Mouse (Mus musculus): ENCODE results near the gene Plk3. TPM values are rescaled to one million over a fixed set of nuclear protein-coding genes. Genes with fewer than 3 reads are reported as not detected.
A peak's percentile ranks its signal among the peaks of the same experiment; 100 is the strongest.

The Plk3 gene
- polyA plus RNA-seq, 1 experiment from 2014 or later, result 2.2 TPM

DNA sequence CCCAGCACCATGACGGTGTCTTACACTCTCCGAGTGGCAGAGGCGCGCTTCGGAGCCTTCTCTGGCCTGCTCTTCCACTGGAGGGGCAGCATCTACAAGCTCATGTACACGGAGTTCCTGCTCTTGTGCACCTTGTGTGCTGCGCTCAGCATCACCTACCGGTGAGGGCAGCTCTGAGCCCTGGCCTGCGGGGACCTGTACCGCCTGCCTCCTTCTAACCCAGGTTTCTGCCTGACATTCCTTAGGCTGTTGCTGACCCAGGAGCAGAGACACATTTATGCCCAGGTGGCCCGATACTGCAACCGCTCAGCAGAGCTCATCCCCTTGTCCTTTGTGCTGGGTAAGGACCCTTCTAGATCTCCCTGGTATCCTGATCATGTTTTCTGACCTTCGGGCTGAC lies 11.5 kb upstream of the Plk3 start:
- Histone ChIP-seq H3K27ac (ENCODE audit: low read length) (no peak overlapping the region), H3K36me3 (ENCODE audit: control insufficient read depth, insufficient read depth) (peaks cover 5% of the 10 kb centered on the region), H3K4me3 (ENCODE audit: low read length) (no peak overlapping the region), H3K9me3 (replicated peaks; ENCODE audit: control insufficient read depth, low read length) (no peaks in the 10 kb centered on the region), H3K4me1 (ENCODE audit: control insufficient read depth, insufficient read depth, low read length) (no peaks in the 10 kb centered on the region), H3K4me2 (ENCODE audit: low read depth, low read length) (no peak overlapping the region), H3K27me3 (ENCODE audit: control insufficient read depth, insufficient read depth, low read length) (no peaks in the 10 kb centered on the region), H3K9ac (ENCODE audit: low read length) (no peak overlapping the region)
- ATAC-seq (replicated peaks; ENCODE audit: extremely low read depth, insufficient read depth, low FRiP score), result no peak
- 90% methylated on average over 13 of the region's 13 CpGs for WGBS

GRCm38 (mm10) chr4:117143023-117143422 lies 9.3 kb upstream of the Plk3 start:
- Histone ChIP-seq H3K4me1 (ENCODE audit: control insufficient read depth, insufficient read depth, low read length) (no peaks in the 10 kb centered on the region), H3K9me3 (replicated peaks; ENCODE audit: control insufficient read depth, low read length) (no peaks in the 10 kb centered on the region), H3K36me3 (ENCODE audit: control insufficient read depth, insufficient read depth) (no peaks in the 10 kb centered on the region), H3K27ac (ENCODE audit: low read length) (no peak overlapping the region), H3K27me3 (ENCODE audit: control insufficient read depth, insufficient read depth, low read length) (no peaks in the 10 kb centered on the region), H3K4me3 (ENCODE audit: low read length) (no peak overlapping the region), H3K4me2 (ENCODE audit: low read depth, low read length) (no peak overlapping the region), H3K9ac (ENCODE audit: low read length) (no peak overlapping the region; the same call in 1 of the 2 replicates)
- ATAC-seq (replicated peaks; ENCODE audit: extremely low read depth, insufficient read depth, low FRiP score), result no peak
- 43% methylated on average over 7 of the region's 7 CpGs for WGBS

DNA sequence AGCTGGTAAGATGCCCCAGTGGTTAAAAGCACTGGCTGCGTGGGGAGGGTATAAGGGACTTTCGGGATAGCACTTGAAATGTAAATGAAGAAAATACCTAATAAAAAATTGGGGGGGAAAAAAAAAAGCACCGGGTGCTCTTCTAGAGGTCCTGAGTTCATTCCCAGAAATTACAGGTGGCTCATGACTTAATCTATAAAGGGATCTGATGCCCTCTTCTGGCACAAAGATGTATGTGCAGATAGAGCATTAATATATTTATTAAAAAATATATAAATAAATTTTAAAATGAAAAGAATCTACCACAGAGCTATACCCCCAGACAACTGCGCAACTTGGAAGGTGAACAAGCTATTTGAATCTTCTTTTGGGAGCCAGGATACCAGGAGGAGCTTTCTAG lies 6.8 kb upstream of the Plk3 start:
- ATAC-seq (replicated peaks; ENCODE audit: extremely low read depth, insufficient read depth, low FRiP score), result no peak
- no peak overlapping the region for H3K27ac ChIP-seq (ENCODE audit: low read length)
- no peak overlapping the region for H3K4me3 ChIP-seq (ENCODE audit: low read length)
- no peak overlapping the region for H3K4me2 ChIP-seq (ENCODE audit: low read depth, low read length)
- WGBS, result 38% methylated on average over 4 of the region's 4 CpGs
- H3K9me3 ChIP-seq (replicated peaks; ENCODE audit: control insufficient read depth, low read length), result no peaks in the 10 kb centered on the region
- H3K36me3 ChIP-seq (ENCODE audit: control insufficient read depth, insufficient read depth), result no peaks in the 10 kb centered on the region
- H3K27me3 ChIP-seq (ENCODE audit: control insufficient read depth, insufficient read depth, low read length), result no peaks in the 10 kb centered on the region
- H3K4me1 ChIP-seq (ENCODE audit: control insufficient read depth, insufficient read depth, low read length), result no peaks in the 10 kb centered on the region
- H3K9ac ChIP-seq (ENCODE audit: low read length), result no peak overlapping the region

DNA sequence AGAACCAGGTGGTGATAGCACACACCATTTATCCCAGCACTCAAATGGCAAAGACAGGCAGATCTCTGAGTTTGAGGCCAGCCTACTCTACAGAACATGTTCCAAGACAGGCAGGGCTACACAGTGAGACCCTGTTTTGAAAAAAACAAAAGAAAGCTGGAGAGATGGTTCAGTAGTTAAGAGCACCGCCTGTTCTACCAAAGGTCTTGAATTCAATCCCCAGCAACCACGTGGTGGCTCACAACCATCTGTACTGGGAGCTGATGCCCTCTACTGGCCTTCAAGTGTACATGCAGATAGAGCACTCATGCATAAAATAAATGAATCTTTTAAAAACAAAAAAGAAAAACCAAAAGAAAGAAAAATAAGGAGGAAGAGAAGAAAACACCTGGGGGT lies 5.5 kb upstream of the Plk3 start:
- Histone ChIP-seq H3K27me3 (ENCODE audit: control insufficient read depth, insufficient read depth, low read length) (no peaks in the 10 kb centered on the region), H3K9ac (ENCODE audit: low read length) (no peak overlapping the region), H3K27ac (ENCODE audit: low read length) (no peak overlapping the region), H3K4me1 (ENCODE audit: control insufficient read depth, insufficient read depth, low read length) (peaks cover 2% of the 10 kb centered on the region), H3K4me3 (ENCODE audit: low read length) (no peak overlapping the region), H3K9me3 (replicated peaks; ENCODE audit: control insufficient read depth, low read length) (no peaks in the 10 kb centered on the region), H3K36me3 (ENCODE audit: control insufficient read depth, insufficient read depth) (no peaks in the 10 kb centered on the region), H3K4me2 (ENCODE audit: low read depth, low read length) (no peak overlapping the region)
- ATAC-seq (replicated peaks; ENCODE audit: extremely low read depth, insufficient read depth, low FRiP score), result no peak
- WGBS, result 4% methylated on average over 2 of the region's 2 CpGs

DNA sequence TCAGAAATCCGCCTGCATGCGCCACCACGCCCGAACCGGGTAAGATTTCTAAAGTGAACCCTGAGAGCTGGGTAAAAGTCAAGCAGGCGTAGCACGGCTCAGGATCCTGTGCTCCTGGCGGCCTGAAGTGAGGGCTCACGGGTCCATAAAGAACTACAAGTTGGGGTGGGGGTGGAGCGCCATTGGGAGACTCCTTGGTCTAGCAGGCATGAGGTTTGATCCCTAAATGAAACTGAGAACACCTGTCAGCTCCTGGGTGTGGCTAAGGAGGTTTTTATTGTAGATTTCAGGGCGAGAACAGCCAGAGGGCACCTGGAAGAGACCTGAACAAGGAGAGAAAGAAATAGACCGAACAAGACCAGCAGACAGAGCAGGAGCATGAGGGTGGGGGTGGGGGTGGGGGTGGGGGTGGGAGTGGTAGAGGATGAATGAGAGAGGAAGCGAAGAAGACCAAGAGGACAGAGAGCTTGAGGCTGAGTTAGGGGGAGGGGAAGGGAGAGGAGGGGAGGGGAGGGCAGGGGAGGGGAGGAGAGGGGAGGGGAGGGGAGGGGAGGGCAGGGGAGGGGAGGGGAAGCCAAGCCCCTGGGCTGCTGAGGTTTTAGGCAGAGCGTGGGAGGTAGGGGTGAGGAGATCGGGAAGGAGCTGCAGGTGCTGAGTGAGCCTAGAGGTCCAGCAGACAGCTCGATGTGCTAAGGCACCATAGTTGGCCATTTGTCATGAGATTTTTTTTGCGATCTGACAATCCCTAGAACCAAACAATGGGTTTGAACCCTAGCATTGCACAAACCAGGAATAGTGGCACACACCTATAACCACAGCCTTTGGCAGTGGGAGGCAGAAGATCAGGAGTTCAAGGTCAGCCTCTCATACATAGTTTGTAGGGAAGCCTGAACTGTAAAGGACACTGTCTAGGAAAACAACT lies 4.8 kb upstream of the Plk3 start:
- peaks cover 4% of the 10 kb centered on the region for H3K4me1 ChIP-seq (ENCODE audit: control insufficient read depth, insufficient read depth, low read length)
- H3K4me3 ChIP-seq (ENCODE audit: low read length), result no peak overlapping the region
- H3K4me2 ChIP-seq (ENCODE audit: low read depth, low read length), result no peak overlapping the region
- no peaks in the 10 kb centered on the region for H3K9me3 ChIP-seq (replicated peaks; ENCODE audit: control insufficient read depth, low read length)
- no peak for ATAC-seq (replicated peaks; ENCODE audit: extremely low read depth, insufficient read depth, low FRiP score)
- H3K27me3 ChIP-seq (ENCODE audit: control insufficient read depth, insufficient read depth, low read length), result no peaks in the 10 kb centered on the region
- no peaks in the 10 kb centered on the region for H3K36me3 ChIP-seq (ENCODE audit: control insufficient read depth, insufficient read depth)
- H3K27ac ChIP-seq (ENCODE audit: low read length), result no peak overlapping the region
- no peak overlapping the region for H3K9ac ChIP-seq (ENCODE audit: low read length)
- WGBS, result 66% methylated on average over 16 of the region's 17 CpGs

DNA sequence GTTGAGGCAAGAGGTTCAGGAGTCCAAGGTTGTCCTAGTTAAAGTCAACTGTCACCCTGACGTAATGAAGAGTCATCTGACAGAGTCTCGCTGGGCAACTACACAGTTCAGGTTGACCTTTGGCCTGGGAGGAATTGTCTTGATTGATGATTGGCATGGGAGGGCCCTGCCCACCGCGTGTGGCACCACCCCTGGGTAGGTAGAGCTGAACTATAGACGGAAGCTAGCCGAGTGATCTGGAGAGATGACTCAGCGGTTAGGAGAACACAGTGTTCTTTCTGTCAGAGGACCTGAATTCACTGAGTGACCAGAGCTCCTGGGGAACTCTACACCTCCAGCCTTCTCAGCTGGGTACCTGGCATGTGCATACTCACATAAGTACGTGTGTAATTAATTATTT lies 2.3 kb upstream of the Plk3 start:
- Histone ChIP-seq H3K4me2 (ENCODE audit: low read depth, low read length) (no peak overlapping the region), H3K9ac (ENCODE audit: low read length) (no peak overlapping the region), H3K27me3 (ENCODE audit: control insufficient read depth, insufficient read depth, low read length) (peaks cover 15% of the 10 kb centered on the region), H3K27ac (ENCODE audit: low read length) (no peak overlapping the region), H3K4me3 (ENCODE audit: low read length) (no peak overlapping the region), H3K36me3 (ENCODE audit: control insufficient read depth, insufficient read depth) (no peaks in the 10 kb centered on the region), H3K9me3 (replicated peaks; ENCODE audit: control insufficient read depth, low read length) (no peaks in the 10 kb centered on the region), H3K4me1 (ENCODE audit: control insufficient read depth, insufficient read depth, low read length) (peaks cover 4% of the 10 kb centered on the region)
- no peak for ATAC-seq (replicated peaks; ENCODE audit: extremely low read depth, insufficient read depth, low FRiP score)
- WGBS, result 28% methylated on average over 8 of the region's 8 CpGs

GRCm38 (mm10) chr4:117134601-117134995 lies 835 bp upstream of the Plk3 start:
- H3K4me3 ChIP-seq (ENCODE audit: low read length), result no peak overlapping the region
- H3K4me2 ChIP-seq (ENCODE audit: low read depth, low read length), result no peak overlapping the region
- H3K9ac ChIP-seq (ENCODE audit: low read length), result no peak overlapping the region; the same call in none of the 2 replicates
- H3K36me3 ChIP-seq (ENCODE audit: control insufficient read depth, insufficient read depth), result no peaks in the 10 kb centered on the region
- H3K27me3 ChIP-seq (ENCODE audit: control insufficient read depth, insufficient read depth, low read length), result peaks cover 15% of the 10 kb centered on the region
- no peaks in the 10 kb centered on the region for H3K9me3 ChIP-seq (replicated peaks; ENCODE audit: control insufficient read depth, low read length)
- ATAC-seq (replicated peaks; ENCODE audit: extremely low read depth, insufficient read depth, low FRiP score), result no peak
- H3K27ac ChIP-seq (ENCODE audit: low read length), result no peak overlapping the region
- WGBS, result 18% methylated on average over 2 of the region's 2 CpGs
- H3K4me1 ChIP-seq (ENCODE audit: control insufficient read depth, insufficient read depth, low read length), result peaks cover 4% of the 10 kb centered on the region

- H3K27me3 ChIP-seq (ENCODE audit: control insufficient read depth, insufficient read depth, low read length), result peaks cover 15% of the 10 kb centered on the region
- peak overlapping the region; percentile 94 for H3K4me2 ChIP-seq (ENCODE audit: low read depth, low read length)
- peak overlapping the region; percentile 81 for H3K4me3 ChIP-seq (ENCODE audit: low read length)
- H3K36me3 ChIP-seq (ENCODE audit: control insufficient read depth, insufficient read depth), result peaks cover under 1% of the 10 kb centered on the region; the same call in 1 of the 2 replicates
- peak; percentile 25 for ATAC-seq (replicated peaks; ENCODE audit: extremely low read depth, insufficient read depth, low FRiP score)
- under 1% methylated on average over 42 of the region's 42 CpGs for WGBS
- H3K9ac ChIP-seq (ENCODE audit: low read length), result peak overlapping the region; percentile 83
- H3K27ac ChIP-seq (ENCODE audit: low read length), result no peak overlapping the region
- H3K4me1 ChIP-seq (ENCODE audit: control insufficient read depth, insufficient read depth, low read length), result peaks cover 4% of the 10 kb centered on the region
- H3K9me3 ChIP-seq (replicated peaks; ENCODE audit: control insufficient read depth, low read length), result no peaks in the 10 kb centered on the region
Observed at GRCm38 (mm10) chr4:117133366-117133796, 382 bp downstream of the Plk3 start.

- Histone ChIP-seq H3K4me2 (ENCODE audit: low read depth, low read length) (peak overlapping the region; percentile 94), H3K4me3 (ENCODE audit: low read length) (peak overlapping the region; percentile 81), H3K4me1 (ENCODE audit: control insufficient read depth, insufficient read depth, low read length) (peaks cover 4% of the 10 kb centered on the region), H3K27ac (ENCODE audit: low read length) (no peak overlapping the region), H3K9me3 (replicated peaks; ENCODE audit: control insufficient read depth, low read length) (no peaks in the 10 kb centered on the region), H3K27me3 (ENCODE audit: control insufficient read depth, insufficient read depth, low read length) (peaks cover 15% of the 10 kb centered on the region), H3K36me3 (ENCODE audit: control insufficient read depth, insufficient read depth) (peaks cover 4% of the 10 kb centered on the region; the same call in 1 of the 2 replicates), H3K9ac (ENCODE audit: low read length) (peak overlapping the region; percentile 83)
- ATAC-seq (replicated peaks; ENCODE audit: extremely low read depth, insufficient read depth, low FRiP score), result no peak
- WGBS, result 25% methylated on average over 11 of the region's 11 CpGs
Observed at GRCm38 (mm10) chr4:117132794-117133143, 994 bp downstream of the Plk3 start.
